Mouse (Mus musculus): ENCODE results near the gene Adamts4.
"Not testable (repeated sequence)": the region's sequence is repeated elsewhere in the genome, so short reads cannot be mapped to it uniquely, and the experiment has no call there.

The Adamts4 gene

DNA sequence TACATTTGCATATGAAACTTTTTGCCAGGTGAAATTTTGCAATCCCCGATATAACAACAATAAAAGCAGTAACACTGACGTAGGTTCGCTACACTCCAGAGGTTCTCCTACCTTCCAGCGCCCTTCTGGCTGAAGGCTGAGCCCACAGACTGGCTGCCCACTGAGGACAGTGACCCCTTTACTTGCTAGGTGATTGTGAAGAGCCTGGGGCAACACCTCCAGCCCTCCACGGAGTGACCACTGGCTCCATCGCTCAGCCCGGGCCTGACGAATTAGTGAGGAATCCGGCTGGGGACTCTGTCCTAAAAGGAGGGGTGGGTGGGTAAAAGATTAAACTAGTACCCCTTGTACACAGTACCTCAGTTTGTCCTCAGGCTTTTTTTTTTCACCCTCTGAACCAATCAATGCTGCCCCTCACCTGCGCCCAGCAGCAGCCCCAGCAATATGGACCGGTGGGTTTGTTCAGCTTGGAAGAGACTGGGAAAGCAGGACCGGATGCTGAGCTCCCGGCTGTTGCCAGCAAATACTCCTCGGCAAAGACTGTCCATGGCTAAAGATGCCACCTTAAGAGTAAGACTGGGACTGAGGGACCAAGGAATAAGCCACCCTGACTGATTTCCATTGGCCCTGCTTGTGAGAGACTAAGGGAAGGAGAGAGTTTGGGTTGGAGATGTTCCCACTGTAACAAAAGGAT is 28.9 kb downstream of the Adamts4 start:
- no peak for DNase-seq (ENCODE audit: low spot score)

DNA sequence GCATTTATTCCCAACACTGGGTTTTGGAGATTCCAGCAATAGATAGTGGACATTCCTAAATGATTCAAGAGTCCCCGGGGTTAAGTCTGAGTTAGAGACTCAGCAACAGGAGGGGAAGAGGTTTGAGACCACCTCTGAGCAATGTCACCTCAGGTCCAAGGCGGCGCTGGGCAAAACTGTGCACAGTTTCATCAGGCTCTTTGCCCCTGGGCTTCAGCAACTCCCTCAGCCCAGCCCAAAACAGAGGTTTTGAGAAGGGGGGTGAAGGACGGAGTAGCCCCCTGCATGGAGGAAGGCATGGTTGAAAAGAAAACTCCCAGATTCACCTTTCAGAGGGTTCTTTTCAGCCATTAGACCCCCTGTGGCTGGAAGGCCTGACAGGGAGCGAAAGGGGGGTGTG is 29.5 kb downstream of the Adamts4 start:
- DNase-seq (ENCODE audit: low spot score), result no peak

DNA sequence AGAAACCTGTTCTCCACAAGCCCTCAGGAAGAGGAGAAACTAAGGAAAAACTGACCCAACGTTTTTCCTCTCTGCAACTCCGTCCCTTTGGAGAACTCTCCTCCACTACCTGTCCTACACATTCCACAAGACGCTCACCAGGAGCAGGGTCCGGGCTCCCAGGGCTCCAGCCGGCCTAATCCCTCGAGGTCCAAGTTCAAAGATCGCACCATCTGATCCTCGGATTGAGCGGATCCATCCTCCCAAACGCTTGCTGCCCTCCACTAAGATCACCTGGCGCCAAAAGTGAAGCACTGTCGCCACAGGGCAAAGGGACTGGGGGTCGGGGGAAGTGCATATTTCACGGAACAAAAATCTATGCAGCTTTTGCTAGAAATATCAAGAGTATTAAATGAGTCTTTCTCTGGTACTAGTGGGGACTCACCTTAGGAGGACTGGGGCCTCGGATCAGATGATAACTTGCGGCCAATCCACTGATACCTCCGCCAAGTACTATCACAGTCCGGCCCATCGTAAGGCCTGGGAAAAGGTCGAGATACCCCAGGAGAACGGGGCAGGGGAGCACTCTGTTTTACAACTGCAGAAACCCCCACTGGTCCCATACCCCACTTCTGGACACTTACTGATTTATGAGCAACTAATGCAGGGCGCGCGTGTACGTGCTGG is 30.2 kb downstream of the Adamts4 start:
- DNase-seq (ENCODE audit: low spot score), result no peak

DNA sequence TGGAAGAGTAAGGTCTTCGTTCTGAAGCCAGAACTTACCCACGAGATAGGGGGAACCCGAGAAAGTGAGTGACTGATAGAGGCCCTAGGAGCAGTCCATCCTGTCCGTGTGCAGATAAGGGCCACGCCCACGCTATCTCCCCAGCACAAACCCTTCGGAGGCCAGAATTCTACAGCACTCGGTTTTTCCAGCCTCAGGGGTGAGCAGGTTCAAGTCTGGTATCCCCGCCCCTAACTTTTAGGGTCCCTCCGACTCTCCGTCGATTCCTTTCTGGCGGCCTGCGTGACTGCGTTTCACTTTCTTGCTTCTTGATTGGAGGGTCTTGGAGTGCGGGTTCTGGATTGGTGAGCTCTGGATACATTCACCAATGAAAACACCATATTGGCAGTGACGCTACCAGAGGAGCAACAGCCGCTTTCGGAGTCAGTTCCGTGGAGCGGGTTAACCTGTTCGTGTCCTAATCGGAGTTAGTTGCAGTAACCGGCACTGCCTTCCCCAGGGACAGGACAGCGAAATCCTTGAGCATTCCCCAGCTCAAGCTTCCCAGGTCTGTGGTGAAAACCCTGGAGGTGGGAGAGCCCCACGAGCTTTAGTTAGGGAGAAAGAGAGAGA is 30.8 kb downstream of the Adamts4 start, which contains the start of gene Ppox:
Ppox (minus strand) TSS at position 271 of the 612 bp plus-strand sequence.
- peak; percentile 51 for DNase-seq (ENCODE audit: low spot score)

DNA sequence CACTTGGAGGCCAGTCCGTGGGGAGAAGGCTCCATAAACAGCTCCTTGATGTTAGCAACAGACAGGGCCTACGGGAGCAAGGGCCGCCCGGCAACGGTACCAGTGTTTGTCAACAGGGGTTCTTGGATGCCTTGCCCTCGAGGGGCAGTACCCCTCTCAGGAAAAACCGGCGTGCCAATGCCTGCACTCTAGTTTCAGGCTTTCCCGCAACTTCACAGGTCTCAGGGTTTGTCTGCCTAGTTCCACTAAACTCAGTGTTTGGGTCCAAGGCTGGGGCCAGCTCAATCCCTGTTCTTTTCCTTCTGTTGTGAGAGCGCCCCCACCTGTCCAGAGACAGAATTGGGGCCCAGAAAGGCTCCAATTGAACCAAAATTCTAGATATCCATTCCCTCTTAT is 31.3 kb downstream of the Adamts4 start:
- DNase-seq (ENCODE audit: low spot score), result peak; percentile 62

DNA sequence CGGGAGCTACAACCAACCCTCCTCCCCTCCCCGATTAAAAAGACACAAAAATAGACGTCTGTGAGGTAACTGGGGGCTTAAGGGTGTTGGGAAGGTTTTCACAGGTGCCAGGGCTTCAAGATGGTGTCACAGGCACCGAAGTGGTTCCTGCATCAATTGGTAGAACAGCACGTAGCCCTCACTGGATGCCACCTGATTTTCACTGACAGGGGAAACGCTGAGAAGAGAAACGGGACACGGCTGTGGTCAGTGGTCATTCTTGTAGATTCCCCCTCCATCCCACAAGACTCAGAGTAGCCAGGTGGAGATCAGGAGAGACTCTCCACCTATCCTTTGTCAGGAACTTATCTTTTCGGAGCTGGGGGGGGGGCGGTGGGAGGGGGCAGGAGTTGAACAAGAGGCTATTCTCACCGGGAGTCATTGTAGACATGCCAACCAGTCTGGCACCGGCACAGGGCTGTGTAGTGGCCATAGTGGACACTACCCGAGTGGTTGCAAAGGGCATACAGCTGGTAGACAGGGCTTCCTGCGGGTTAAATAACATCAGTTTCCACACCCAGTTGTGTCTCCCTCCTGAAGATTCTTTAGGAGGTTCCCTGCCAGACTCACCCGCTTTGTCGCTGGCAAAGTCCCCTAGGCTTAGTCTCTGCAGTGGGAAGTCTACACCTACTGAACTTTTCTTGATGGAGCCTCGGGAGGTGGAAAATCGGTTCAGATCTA is 32.0 kb downstream of the Adamts4 start:
- DNase-seq (ENCODE audit: low spot score), result no peak

DNA sequence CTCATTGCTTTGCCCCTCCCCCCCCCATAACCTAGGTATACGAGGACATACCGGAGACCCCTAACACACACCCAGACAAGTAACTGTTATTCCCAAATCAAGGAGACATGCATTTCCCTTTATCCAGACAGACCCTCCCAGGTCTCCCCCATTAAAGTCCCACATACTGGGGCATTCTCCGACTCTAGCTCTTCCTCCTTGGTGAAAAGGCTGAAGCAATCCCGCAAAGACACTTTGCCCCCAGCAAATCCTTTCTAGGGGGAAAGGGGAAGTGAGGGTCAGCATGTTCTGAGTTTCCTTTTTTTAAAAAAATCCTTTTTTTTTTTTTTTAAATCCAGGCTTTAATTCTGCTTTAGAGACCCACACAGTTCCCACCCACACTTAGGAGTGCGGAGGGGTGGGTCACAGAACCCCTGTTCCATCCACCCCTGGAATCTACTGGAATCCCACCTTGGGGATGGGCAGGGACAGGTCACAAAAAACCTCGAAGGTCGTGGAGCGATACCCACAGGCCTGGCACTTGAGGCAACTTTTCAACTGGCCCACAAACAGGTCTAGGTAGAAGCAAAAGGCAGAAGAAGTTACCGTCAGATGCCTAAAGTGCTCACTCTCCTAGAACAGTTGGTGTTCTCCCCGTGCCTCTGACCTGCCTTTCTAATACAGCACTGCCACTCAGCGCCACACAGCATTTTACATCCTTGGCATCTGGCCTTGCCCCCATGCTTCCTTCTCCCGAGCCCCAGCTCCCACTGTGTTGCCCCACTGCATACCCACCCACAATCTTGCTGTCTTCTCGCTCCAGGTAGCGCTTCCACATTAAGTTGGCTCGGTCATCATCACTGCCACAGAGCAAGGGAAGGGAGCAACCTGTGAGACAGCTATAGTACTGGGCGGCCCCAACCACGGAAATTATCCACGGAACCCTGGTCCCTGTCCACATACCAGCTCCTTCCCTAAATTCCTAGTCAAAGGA is 33.3 kb downstream of the Adamts4 start:
- DNase-seq (ENCODE audit: low spot score), result no peak

DNA sequence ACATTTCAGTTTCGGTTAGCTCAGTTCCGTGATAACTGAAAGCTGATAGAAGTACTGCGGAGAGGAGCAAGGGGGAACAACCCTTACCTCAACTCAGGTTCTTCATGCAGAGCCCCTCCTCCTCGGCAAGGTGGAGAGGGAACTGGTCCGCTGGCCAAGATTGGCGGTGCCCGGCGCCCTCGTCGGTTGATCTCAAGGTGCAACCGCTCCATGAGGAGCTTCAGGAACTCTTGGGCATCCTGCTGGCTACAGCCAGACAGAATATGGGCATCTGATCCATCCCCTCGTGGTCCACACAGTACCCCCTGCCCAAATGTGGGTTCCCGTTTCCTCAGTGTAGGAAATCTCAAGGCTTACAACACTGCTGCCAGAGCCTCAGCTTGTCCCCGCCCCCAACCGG is 34.3 kb downstream of the Adamts4 start:
- DNase-seq (ENCODE audit: low spot score), result no peak

DNA sequence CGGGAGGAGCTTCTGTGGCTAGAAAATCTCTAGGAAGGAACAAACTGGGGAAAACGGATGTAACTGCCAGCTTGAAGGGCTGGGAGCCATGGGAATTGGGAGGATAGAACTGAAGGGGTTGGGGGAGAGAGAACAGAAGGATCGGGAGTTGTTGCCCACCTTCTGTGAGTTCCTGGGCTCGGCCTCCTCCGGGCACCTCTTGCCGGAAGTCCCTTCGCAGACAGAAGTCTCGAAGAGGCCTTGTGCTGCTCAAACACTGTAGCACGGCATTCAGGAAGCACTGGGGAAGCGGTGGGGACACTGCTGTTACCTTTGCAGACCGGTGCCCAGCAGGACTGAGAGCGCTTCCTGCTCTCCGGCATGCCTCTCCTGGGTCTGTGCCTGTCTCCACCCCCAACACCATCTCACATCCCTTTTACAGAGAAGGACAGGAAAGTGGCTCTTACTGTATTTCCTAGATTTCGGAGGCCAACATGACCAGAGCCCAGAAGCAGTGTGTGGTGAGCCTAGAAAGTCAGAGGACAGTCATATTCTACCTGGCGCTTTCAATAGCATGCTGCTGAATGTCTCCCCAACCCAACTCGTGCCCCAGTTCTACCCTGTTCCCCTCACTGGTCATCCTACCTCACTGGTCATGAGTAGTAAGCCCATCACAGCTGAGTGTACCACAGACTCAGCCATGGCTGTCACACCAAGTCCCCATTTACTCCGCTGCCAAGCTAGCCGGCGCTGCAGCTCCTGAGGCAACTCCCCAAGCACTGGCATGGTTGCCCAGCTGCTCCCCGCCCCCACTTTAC is 35.1 kb downstream of the Adamts4 start:
- DNase-seq (ENCODE audit: low spot score), result no peak

DNA sequence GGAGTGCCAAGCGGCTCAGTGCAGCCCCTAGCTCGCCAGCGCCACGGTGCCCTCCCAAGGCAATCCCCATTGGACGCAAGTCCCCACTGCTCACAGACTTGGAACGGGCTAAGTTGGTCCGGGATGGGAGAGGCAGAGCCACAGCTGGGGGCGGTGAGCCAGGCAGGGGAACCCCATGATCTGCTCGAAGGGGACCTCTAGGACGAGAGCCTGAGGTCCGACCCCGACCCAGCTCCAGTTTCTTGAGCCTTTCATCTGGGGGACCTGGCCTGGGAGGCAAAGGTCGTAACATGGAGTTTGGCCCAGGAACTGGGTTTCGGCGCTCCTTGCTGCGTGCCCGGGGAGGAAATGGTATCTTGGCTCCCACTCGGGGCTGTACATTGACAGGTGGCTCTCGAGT is 36.3 kb downstream of the Adamts4 start:
- no peak for DNase-seq (ENCODE audit: low spot score)

DNA sequence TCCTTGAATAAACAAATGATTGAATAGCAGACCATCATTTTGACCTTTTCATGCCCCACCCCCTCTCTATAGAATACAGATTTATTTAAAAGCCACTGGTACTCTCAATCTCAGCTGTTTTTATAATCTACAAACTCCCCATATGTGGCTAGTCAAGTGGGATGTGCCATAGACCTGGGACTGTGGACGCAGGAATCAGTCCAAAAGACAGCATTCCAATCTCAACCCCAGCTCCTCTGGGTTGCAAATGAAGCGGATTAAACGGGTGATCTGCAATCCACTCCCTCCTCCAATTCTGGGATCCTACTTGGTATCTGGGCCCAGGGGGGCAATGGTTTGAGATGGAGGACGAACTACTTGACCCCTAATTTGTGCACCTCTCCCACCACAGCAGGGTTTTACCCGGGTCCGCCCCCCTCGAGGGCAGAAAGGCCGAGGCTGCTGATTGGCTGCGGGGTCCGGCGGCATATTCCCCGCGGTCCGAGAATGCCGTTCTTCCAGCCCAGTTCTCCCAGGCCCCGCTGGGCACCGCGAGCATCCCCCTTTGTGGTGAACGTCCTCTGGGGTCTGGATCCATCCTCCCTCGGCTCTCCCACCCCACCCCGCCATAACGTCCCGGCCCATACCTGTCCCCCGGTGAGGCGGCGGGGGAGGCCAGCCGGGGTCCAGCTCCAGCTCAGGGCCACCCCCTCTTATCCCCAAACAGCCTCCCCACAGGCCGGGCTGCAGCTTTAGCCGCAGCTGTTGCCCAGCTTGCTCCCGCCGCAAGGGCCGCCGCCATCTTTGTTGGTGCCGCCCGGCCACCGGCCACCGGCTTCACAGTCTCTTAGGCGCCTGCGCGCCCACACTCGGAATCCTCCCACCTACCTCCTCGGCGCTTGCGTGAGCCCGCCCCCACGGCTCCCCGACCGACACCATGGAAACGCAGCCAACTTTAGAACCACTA is 37.2 kb downstream of the Adamts4 start, which contains the start of gene Usp21:
Usp21 (minus strand) TSS at position 856 of the 946 bp plus-strand sequence.
- DNase-seq (ENCODE audit: low spot score), result peak; percentile 81

DNA sequence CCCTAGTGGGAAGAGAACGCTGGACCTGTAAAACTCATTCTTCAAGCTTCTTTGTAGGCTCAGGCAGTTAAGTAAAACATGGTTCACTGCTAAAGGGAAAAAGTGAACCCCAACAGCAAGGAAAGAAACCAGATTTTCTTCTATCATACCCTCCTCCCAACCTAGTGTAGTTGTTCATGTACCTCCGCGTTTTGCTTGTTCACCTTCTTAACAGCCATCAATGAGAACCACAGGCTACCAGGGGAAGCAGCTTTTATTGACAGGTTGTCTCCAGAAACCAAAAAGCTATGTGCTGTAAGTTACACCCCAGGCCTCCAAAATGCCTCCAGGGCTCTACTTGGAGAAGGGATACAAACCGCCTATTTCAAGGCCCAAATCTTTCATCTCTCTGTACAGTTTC is 38.1 kb downstream of the Adamts4 start:
- DNase-seq (ENCODE audit: low spot score), result no peak

DNA sequence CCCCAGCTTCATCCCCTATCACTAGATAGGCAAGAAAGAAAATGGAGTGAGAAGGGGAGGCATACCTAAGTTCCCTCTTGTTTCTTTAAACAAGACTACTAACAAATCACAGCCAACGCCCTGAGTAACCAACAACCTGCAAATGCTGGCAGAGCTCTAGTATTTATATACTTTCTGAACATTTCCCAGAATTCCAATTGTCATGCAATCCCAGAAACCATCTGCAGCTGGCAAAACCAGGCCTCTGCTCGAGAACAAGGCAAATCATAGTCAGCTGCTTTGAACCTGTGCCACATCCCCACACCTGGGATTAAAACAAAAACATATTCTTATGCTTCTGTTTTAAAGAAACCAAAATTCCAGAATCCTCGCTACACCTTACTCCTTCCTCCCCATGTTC is 43.1 kb downstream of the Adamts4 start:
- no peak for DNase-seq (ENCODE audit: low spot score)

DNA sequence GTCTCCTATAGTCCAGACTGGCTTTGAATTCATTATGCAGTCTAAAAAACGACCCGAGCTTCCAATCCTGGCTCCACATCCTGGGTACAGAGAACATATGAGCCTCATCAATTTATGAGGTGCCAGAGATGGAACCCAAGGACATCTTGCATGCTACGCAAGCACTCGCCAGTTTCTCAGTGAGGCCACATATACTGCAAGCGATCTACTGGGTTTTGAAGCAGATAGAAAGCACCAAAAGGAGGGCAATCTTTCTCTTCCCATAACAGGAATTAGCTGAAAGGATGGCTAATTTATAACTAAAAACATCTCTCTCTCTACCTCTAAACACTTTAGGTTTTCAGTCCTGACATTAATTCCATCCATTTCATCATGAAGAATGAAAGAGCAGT is 43.7 kb downstream of the Adamts4 start:
- DNase-seq (ENCODE audit: low spot score), result no peak

DNA sequence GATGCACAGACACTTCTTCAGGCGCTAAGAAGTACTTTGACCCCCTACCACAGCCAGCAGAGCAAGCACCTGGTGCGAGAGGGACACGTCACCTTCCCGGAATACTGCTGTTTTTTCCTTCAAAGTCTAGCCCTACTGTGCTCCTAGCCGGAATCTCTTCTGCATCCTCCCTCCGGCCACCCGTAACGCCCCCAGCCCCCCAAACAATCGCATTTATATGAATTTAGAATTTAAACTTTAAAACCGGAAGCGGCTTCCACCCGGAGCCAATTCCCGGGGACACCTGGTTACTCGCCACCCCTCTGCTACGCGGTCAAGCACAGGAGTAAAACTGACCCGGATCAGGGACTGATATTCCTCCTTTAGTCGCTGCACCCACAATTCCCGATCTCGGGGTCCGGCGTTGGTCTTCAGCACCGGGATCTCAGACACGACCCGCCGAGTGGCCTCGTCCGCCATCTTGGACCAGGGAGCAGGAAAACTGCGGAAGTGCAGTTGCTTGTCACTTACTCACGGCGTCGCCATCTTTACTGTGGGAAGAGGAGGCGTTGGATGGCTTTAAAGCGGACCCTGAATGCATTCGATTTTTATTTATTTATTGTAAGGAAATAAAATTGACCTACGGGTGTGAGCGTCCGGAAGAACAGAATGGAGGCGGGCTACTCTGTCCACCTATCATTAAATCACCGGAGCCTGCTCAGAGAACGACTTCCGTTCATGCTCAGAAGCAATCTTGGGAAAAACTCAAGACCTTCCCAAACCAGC is 44.3 kb downstream of the Adamts4 start, which contains the start of gene Ufc1:
Ufc1 (minus strand) TSS at position 727 of the 765 bp plus-strand sequence.
- DNase-seq (ENCODE audit: low spot score), result no peak

DNA sequence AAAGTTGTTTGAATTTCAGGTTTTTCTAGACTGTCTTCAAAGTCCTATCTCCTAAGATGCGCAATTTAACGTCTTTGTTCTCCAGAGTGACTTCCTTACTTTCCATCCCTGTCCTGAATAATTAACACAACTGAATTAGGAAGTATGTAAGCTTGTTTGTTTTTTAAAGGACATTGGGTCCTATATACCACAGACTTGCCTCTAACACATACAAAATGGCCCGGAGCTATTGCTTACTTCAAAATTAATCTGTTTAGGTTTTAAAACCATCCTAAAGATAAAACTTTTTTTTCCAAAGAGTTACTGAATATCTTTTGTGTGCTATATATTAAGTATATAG is 44.8 kb downstream of the Adamts4 start:
- no peak for DNase-seq (ENCODE audit: low spot score)

DNA sequence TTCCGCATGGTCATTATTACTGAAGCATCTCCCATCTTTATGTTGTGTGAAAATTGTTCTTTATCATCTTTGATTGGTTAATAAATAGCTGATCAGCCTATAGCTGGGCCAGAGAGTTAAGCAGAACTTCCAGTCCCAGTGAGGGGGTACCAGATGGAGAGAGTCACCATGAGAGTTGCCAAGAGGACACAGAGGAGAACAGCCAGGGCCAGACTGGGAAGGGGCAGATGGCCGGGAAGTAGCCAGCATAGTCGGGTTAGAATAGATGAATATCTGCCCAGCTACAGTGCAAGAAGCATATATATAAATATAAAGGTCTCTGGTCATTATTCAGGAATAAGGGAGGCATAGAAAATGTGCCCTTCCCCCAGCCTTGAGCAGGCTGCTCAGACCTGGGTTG is 48.0 kb downstream of the Adamts4 start:
- no peak for DNase-seq (ENCODE audit: low spot score)

DNA sequence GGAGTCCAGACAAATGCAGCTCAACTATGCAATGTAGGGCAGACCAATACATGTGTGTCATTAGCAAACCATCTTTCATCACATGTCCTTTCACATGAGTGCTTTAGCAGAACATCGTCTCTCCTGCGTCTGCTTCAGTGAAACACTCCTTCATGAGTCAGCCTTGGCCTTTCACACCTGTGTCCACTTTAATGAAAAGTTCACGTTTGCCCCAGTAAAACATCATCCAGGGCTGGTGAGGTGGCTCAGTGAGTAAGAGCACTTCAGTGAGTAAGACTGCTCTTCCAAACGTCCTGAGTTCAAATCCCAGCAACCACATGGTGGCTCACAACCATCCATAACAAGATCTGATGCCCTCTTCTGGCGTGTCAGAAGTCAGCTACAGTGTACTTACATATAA is 55.9 kb downstream of the Adamts4 start:
- not testable (repeated sequence) for DNase-seq (ENCODE audit: low spot score)

DNA sequence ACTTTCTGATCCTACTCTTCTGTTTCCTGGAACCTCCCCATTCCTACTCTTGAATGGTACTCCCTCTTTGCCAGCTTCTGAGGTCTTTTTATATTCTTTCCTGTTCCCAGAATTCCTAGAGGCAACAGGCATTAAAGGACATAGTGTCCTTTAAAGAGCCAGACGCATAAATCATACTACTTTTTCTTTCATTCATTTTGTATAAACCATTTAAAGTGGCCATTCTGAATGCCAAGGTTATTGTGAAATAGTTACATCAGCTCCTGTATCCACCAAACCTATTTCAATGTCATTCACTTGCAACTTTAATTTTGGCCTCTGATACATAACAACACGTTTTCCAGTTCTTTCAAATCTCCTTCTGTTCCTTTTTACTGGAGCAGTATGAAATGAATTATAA is 59.1 kb downstream of the Adamts4 start:
- no peak for DNase-seq (ENCODE audit: low spot score)
